Mouse (Mus musculus) C2C12 (cell line): Measurements from ENCODE around the gene Gas7.

Experiments
- CEBPB ChIP-seq: IDR thresholded peaks from one replicate; pipeline ENCODE4 v1.6.1; 2011; ENCODE audit warnings: low read depth, mild to moderate bottlenecking, control low read depth, moderate library complexity
- CTCF ChIP-seq: IDR thresholded peaks from one replicate; pipeline ENCODE4 v1.5.1; 2011; ENCODE audit not compliant: control insufficient read depth, insufficient read depth, insufficient read length
- FOSL1 ChIP-seq: IDR thresholded peaks from one replicate; pipeline ENCODE4 v1.8.0; 2011; ENCODE audit warnings: mild to moderate bottlenecking, low read length; ENCODE audit not compliant: poor library complexity, insufficient read depth, severe bottlenecking
- MYOD1 ChIP-seq: IDR thresholded peaks from one replicate; pipeline ENCODE4 v1.6.1; 2011; ENCODE audit warnings: low read depth; ENCODE audit not compliant: control insufficient read depth, insufficient read length
- MYOG ChIP-seq: IDR thresholded peaks from one replicate; pipeline ENCODE4 v1.6.1; 2011; ENCODE audit not compliant: control insufficient read depth, insufficient read length; ENCODE audit errors: extremely low read depth

GRCm38 (mm10) chr11:67642421-67642820 is 187.2 kb downstream of the Gas7 start:
- TF ChIP-seq CTCF (no peak), MYOD1 (no peak), MYOG (no peak), FOSL1 (no peak), CEBPB (no peak)
